Mouse (Mus musculus) G1E (cell line): Measurements from ENCODE around the gene Armh2.

Experiments used
- CTCF ChIP-seq: IDR thresholded peaks from 2 replicates; pipeline ENCODE4 v1.5.1; 2012; ENCODE audit warnings: low read depth, low read length, inconsistent platforms, mixed read lengths
- GATA1 ChIP-seq: IDR thresholded peaks from 2 replicates; pipeline ENCODE4 v1.6.1; 2012; ENCODE audit warnings: borderline replicate concordance, low read length, inconsistent platforms, mixed read lengths
- POLR2AphosphoS5 ChIP-seq: IDR thresholded peaks from 2 replicates; pipeline ENCODE4 v1.6.1; 2012; ENCODE audit warnings: low read depth, low read length, inconsistent platforms; ENCODE audit not compliant: insufficient replicate concordance
- TAL1 ChIP-seq: conservative IDR thresholded peaks from 2 replicates; pipeline ENCODE4 v1.6.1; 2012; ENCODE audit warnings: low read depth, low read length, inconsistent platforms, mixed read lengths

- TF ChIP-seq CTCF = no peak
- no peak for TF ChIP-seq GATA1
- TF ChIP-seq POLR2AphosphoS5 = no peak
- no peak for TF ChIP-seq TAL1
Measured at GRCm38 (mm10) chr13:24757820-24758564, 17.0 kb downstream of the Armh2 start.
